Mouse (Mus musculus) erythroblast, embryonic 14.5 days (primary cell): ENCODE measurements around the gene 1700021F05Rik.

Experiments used
- GATA1 ChIP-seq: IDR thresholded peaks from 2 replicates; pipeline ENCODE4 v1.6.1; 2012; ENCODE audit warnings: low read length, inconsistent platforms, mixed read lengths
- TAL1 ChIP-seq: IDR thresholded peaks from 3 replicates; pipeline ENCODE4 v1.6.1; 2012; ENCODE audit warnings: low read length, inconsistent platforms, mixed read lengths

DNA sequence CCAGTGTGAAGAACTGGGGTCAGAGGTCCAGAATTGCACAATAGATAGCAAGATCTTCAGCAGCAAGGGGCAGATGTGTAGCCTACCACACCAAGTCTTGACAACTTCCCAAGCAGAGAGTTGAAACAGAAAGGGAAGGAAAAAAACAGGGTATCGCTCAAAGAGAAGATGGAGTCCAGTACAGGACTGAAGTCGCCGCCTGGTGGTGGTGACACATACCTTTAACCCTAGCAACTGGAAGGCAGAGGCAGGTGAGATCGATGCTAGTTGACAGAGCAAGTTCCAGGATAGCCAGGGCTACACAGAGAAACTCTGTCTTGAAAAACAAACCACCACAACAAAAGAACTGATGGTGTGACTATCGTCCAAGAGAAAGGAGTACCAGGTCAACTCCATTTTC lies 8.6 kb upstream of the 1700021F05Rik start:
- TF ChIP-seq TAL1 (no peak), GATA1 (no peak)
